In genomic region chr5:122212125-122212524, GRCm38 (mm10) we compare ENCODE assay signal across 22 mouse cellular contexts. TPM values are rescaled to one million over a fixed set of nuclear protein-coding genes. Genes with fewer than 3 reads are reported as not detected.
DNase-seq lines count a peak whose midpoint lies in the region; ATAC-seq and TF ChIP-seq lines count a peak whose summit lies in the region.
"Had no signal": no experiment of that assay in that cellular context is flagged by ENCODE, and none has a peak within 500 bp of the region (broad histone marks: within the 10 kb centered on the region; RNA-seq: fewer than 3 reads in every experiment).

No protein-coding gene starts in this region.

- no peak overlapping the region for H3K4me2 ChIP-seq in forebrain, embryonic 13.5 days
- H3K4me2 ChIP-seq: embryonic facial prominence, embryonic 15.5 days; hindbrain, embryonic 13.5 days; intestine, embryonic 15.5 days had no signal

- TF ChIP-seq POLR2A in lung, adult 2 months (IDR thresholded peaks at IDR 0.05; ENCODE audit: borderline replicate concordance, extremely low read depth, low read depth, low read length) = no peak

- H3K9me3 ChIP-seq in ES-E14 (ENCODE audit: control insufficient read depth, insufficient read depth, low read depth, low read length) = no peaks in the 10 kb centered on the region
- H3K9me3 ChIP-seq in forebrain, embryonic 13.5 days (replicated peaks) = no peaks in the 10 kb centered on the region
- H3K9me3 ChIP-seq: embryonic facial prominence, embryonic 15.5 days; forebrain, embryonic 10.5 days; hindbrain, embryonic 13.5 days; intestine, embryonic 15.5 days had no signal

- ATAC-seq in granulocyte monocyte progenitor cell, adult 5-6 weeks (replicated peaks; ENCODE audit: poor library complexity, severe bottlenecking) = peak; percentile 20; the same call in 1 of the 2 replicates
- ATAC-seq in forebrain, embryonic 13.5 days = no peak
- ATAC-seq: activated CD4-positive, CD25-positive, alpha-beta regulatory T cell, adult 4 months; CD4-positive, CD25-positive, alpha-beta regulatory T cell, adult 4 months; forebrain, embryonic 16.5 days; intestine, embryonic 15.5 days; Patski had no signal

- TF ChIP-seq CTCF in lung, adult 2 months (IDR thresholded peaks at IDR 0.05; ENCODE audit: insufficient read depth, low read length) = no peak

- peaks cover 18% of the 10 kb centered on the region; the same call in 1 of the 2 replicates for H3K36me3 ChIP-seq in ES-E14 (ENCODE audit: control insufficient read depth, insufficient read depth, low read length, poor library complexity, severe bottlenecking)
- H3K36me3 ChIP-seq in splenic B cell, adult 2 months (ENCODE audit: control insufficient read depth, insufficient read depth, low read length, poor library complexity, severe bottlenecking) = peaks cover 11% of the 10 kb centered on the region
- no peaks in the 10 kb centered on the region for H3K36me3 ChIP-seq in forebrain, embryonic 13.5 days (ENCODE audit: poor library complexity, severe bottlenecking)
- H3K36me3 ChIP-seq: embryonic facial prominence, embryonic 15.5 days; hindbrain, embryonic 13.5 days; intestine, embryonic 15.5 days had no signal

- no peak overlapping the region for H3K27ac ChIP-seq in ES-E14 (ENCODE audit: insufficient read depth, low read depth, low read length, poor library complexity, severe bottlenecking)
- H3K27ac ChIP-seq in forebrain, embryonic 13.5 days = no peak overlapping the region
- H3K27ac ChIP-seq: embryonic facial prominence, embryonic 15.5 days; forebrain, embryonic 10.5 days; hindbrain, embryonic 13.5 days; intestine, embryonic 15.5 days had no signal

- H3K4me1 ChIP-seq in lung, adult 2 months (ENCODE audit: control insufficient read depth, insufficient read depth, low read length) = peaks cover 3% of the 10 kb centered on the region; the same call in 1 of the 2 replicates
- H3K4me1 ChIP-seq in ES-E14 (ENCODE audit: control insufficient read depth in 2 of 2, insufficient read depth in 2 of 2, low read length in 2 of 2, poor library complexity in 1 of 2) = peaks cover 5 to 16% of the 10 kb centered on the region in 2 experiments; a peak in 2 of 4 replicates
- peaks cover 13% of the 10 kb centered on the region for H3K4me1 ChIP-seq in forebrain, embryonic 13.5 days

- 0 out of 2 replicates have a peak overlapping the region, but pooled peaks have one; percentile 13 for H3K9ac ChIP-seq in ES-E14 (ENCODE audit: insufficient read depth, low read depth, low read length, poor library complexity, severe bottlenecking)
- no peak overlapping the region for H3K9ac ChIP-seq in forebrain, embryonic 13.5 days
- H3K9ac ChIP-seq: embryonic facial prominence, embryonic 15.5 days; hindbrain, embryonic 13.5 days; intestine, embryonic 15.5 days had no signal

- no peak for DNase-seq in lung, adult 2 months
- DNase-seq in lung, postnatal 25 days (ENCODE audit: low spot score) = no peak
- DNase-seq in ES-E14 (ENCODE audit: low read depth, low spot score) = no peak
- peak; percentile 52 for DNase-seq in splenic B cell, adult 2 months (ENCODE audit: low read depth, low spot score)
- no peak for DNase-seq in left cerebral cortex, adult 9 months (ENCODE audit: low spot score in 2 of 2)
- DNase-seq: adrenal gland, postnatal 14 days; cerebellum, adult 18-20 months; cerebellum, postnatal 10 days; gastrocnemius, postnatal 14 days; heart, postnatal 10 days; heart, postnatal 4 days had no signal

- H3K4me3 ChIP-seq in lung, adult 2 months (replicated peaks; ENCODE audit: extremely low read depth, low read depth, low read length) = peak overlapping the region; percentile 28
- no peak overlapping the region for H3K4me3 ChIP-seq in ES-E14 (ENCODE audit: insufficient read depth in 1 of 2, low read depth in 1 of 2, low read length in 2 of 2, poor library complexity in 1 of 2, severe bottlenecking in 1 of 2)
- H3K4me3 ChIP-seq in forebrain, embryonic 13.5 days = no peak overlapping the region
- H3K4me3 ChIP-seq: embryonic facial prominence, embryonic 15.5 days; erythroblast, embryonic 14.5 days; forebrain, embryonic 10.5 days; hindbrain, embryonic 13.5 days; intestine, embryonic 15.5 days had no signal

- in situ Hi-C loops in ES-E14 (cut with MboI; ENCODE audit: low sequenced_read_pairs in 2 of 2, unreplicated experiment in 2 of 2) = no loop called here

- H3K27me3 ChIP-seq in splenic B cell, adult 2 months (ENCODE audit: control insufficient read depth, insufficient read depth, low read length, poor library complexity, severe bottlenecking) = no peaks in the 10 kb centered on the region
- H3K27me3 ChIP-seq in forebrain, embryonic 13.5 days = no peaks in the 10 kb centered on the region
- H3K27me3 ChIP-seq: embryonic facial prominence, embryonic 15.5 days; hindbrain, embryonic 13.5 days; intestine, embryonic 15.5 days; Patski had no signal

- WGBS in lung, adult 2 months = 73% methylated on average over 8 of the region's 8 CpGs
- 93% methylated on average over 8 of the region's 8 CpGs for WGBS in forebrain, embryonic 13.5 days

TF ChIP-seq in ES-E14, 5 proteins besides CTCF, POLR2A, EP300 and RAD21:
- no peak for TF ChIP-seq HCFC1 (IDR thresholded peaks at IDR 0.05; ENCODE audit: borderline replicate concordance, insufficient read depth, low read length)
- no peak for TF ChIP-seq ZNF384 (IDR thresholded peaks at IDR 0.05; ENCODE audit: low read depth, low read length)
- TF ChIP-seq ZC3H11A (IDR thresholded peaks at IDR 0.05; ENCODE audit: borderline replicate concordance, low read depth, low read length) = no peak
- no peak for TF ChIP-seq CHD2 (IDR thresholded peaks at IDR 0.05; ENCODE audit: low read depth, low read length)
- no peak for TF ChIP-seq MAFK (IDR thresholded peaks at IDR 0.05; ENCODE audit: insufficient read depth, low read depth, low read length)

RNA-seq across cellular contexts. Expression of gene Hvcn1, which starts 5.5 kb away (rescaled TPM):
- 19.6 and 21.9 TPM in 2 replicates for polyA plus RNA-seq in lung, adult 2 months (2012; rRNA removed)
- 35.7 and 39.3 TPM in 2 replicates for total RNA-seq in ES-E14 (2012; rRNA removed)
- 53.8 and 59.5 TPM in 2 replicates for total RNA-seq in granulocyte monocyte progenitor cell, adult 5-6 weeks (2014; fragmentation: Nextera tagmentation)
- total RNA-seq in granulocyte monocyte progenitor cell, adult 5-6 weeks (2017) = 66.8 and 84.3 TPM in 2 replicates
- polyA plus RNA-seq in forebrain, embryonic 13.5 days (2015; fragmentation: Nextera tagmentation; extraction: Ambion mirVana) = 2.9 and 3.0 TPM in 2 replicates

RNA-seq across cellular contexts. Expression of gene Tctn1, which starts 52.1 kb away (rescaled TPM):
- polyA plus RNA-seq in lung, adult 2 months (2012; rRNA removed) = 29.8 and 33.2 TPM in 2 replicates
- total RNA-seq in ES-E14 (2012; rRNA removed) = 15.4 and 23.7 TPM in 2 replicates
- total RNA-seq in granulocyte monocyte progenitor cell, adult 5-6 weeks (2014; fragmentation: Nextera tagmentation) = 7.2 and 9.3 TPM in 2 replicates
- total RNA-seq in granulocyte monocyte progenitor cell, adult 5-6 weeks (2017) = 1.8 and 4.3 TPM in 2 replicates
- polyA plus RNA-seq in forebrain, embryonic 13.5 days (2015; fragmentation: Nextera tagmentation; extraction: Ambion mirVana) = 4.8 and 4.9 TPM in 2 replicates

RNA-seq across cellular contexts. Expression of gene Ppp1cc, which starts 54.0 kb away (rescaled TPM):
- polyA plus RNA-seq in lung, adult 2 months (2012; rRNA removed) = 67.6 and 81.1 TPM in 2 replicates
- 245 and 265 TPM in 2 replicates for total RNA-seq in ES-E14 (2012; rRNA removed)
- 284 and 366 TPM in 2 replicates for total RNA-seq in granulocyte monocyte progenitor cell, adult 5-6 weeks (2014; fragmentation: Nextera tagmentation)
- total RNA-seq in granulocyte monocyte progenitor cell, adult 5-6 weeks (2017) = 247 and 254 TPM in 2 replicates
- 288 TPM in 2 replicates for polyA plus RNA-seq in forebrain, embryonic 13.5 days (2015; fragmentation: Nextera tagmentation; extraction: Ambion mirVana)
